Mouse (Mus musculus) MEL (cell line): ENCODE data around the gene Apoa5. TPM values are rescaled to one million over a fixed set of nuclear protein-coding genes. Genes with fewer than 3 reads are reported as not detected.

Experiments
- DNase-seq: peaks from one replicate; pipeline ENCODE4 v3.0.0; 2011; ENCODE audit warnings: low read depth, low spot score
- H3K27ac ChIP-seq: 2 replicates; pipeline ENCODE4 v1.5.1; 2012; ENCODE audit warnings: low read depth, mild to moderate bottlenecking, control low read depth, low read length, moderate library complexity; ENCODE audit not compliant: control insufficient read depth
- H3K27me3 ChIP-seq, 2 experiments: fragments of 150-350 bp in 1 of 2; sonication (generic) in 1 of 2; 2 replicates each; pipeline ENCODE4 v1.6.1; 2012; ENCODE audit warnings: low read length in 2 of 2, mild to moderate bottlenecking in 2 of 2, improper control_type of control experiment in 1 of 2, moderate library complexity in 1 of 2; ENCODE audit not compliant: insufficient read depth in 2 of 2, control insufficient read depth in 1 of 2
- H3K36me3 ChIP-seq, 2 experiments: 2 replicates each; pipeline ENCODE4 v1.6.1; 2012 to 2014; ENCODE audit warnings: low read length in 2 of 2, improper control_type of control experiment in 1 of 2, inconsistent platforms in 1 of 2, mild to moderate bottlenecking in 1 of 2; ENCODE audit not compliant: insufficient read depth in 2 of 2, control insufficient read depth in 1 of 2
- H3K4me1 ChIP-seq, 2 experiments: fragments of 150-350 bp in 1 of 2; sonication (generic) in 1 of 2; 2 replicates each; pipeline ENCODE4 v1.6.1; 2012; ENCODE audit warnings: low read length in 2 of 2, improper control_type of control experiment in 1 of 2, mild to moderate bottlenecking in 1 of 2; ENCODE audit not compliant: insufficient read depth in 2 of 2, control insufficient read depth in 1 of 2
- H3K4me3 ChIP-seq, 2 experiments: fragments of 150-350 bp in 1 of 2; sonication (generic) in 1 of 2; 2 replicates each; pipeline ENCODE4 v1.5.1; 2012; ENCODE audit warnings: low read depth in 2 of 2, low read length in 2 of 2, mild to moderate bottlenecking in 2 of 2, moderate library complexity in 2 of 2, control low read depth in 1 of 2, improper control_type of control experiment in 1 of 2; ENCODE audit not compliant: control insufficient read depth in 1 of 2, insufficient read depth in 1 of 2
- H3K79me2 ChIP-seq: 2 replicates; pipeline ENCODE4 v1.6.1; 2012; ENCODE audit warnings: mild to moderate bottlenecking, low read length, moderate library complexity; ENCODE audit not compliant: control insufficient read depth, poor library complexity, insufficient read depth
- H3K9ac ChIP-seq: 2 replicates; pipeline ENCODE4 v1.6.1; 2012; ENCODE audit warnings: low read depth, mild to moderate bottlenecking, control low read depth, low read length, moderate library complexity; ENCODE audit not compliant: control insufficient read depth, poor library complexity, severe bottlenecking
- H3K9me3 ChIP-seq: fragments of 150-350 bp; sonication (generic); replicated peaks from 2 replicates; pipeline ENCODE4 v1.6.1; 2012; ENCODE audit warnings: mild to moderate bottlenecking, low read length, improper control_type of control experiment, moderate library complexity; ENCODE audit not compliant: insufficient read depth
- BHLHE40 ChIP-seq: IDR thresholded peaks from 2 replicates; pipeline ENCODE4 v1.6.1; 2012; ENCODE audit warnings: low read depth, mild to moderate bottlenecking, inconsistent platforms, low read length, improper control_type of control experiment, borderline replicate concordance
- ELF1 ChIP-seq: IDR thresholded peaks from 2 replicates; pipeline ENCODE4 v1.6.1; 2014; ENCODE audit warnings: low read depth, mild to moderate bottlenecking, inconsistent platforms, low read length, improper control_type of control experiment, moderate library complexity
- EP300 ChIP-seq, 2 experiments: IDR thresholded peaks; 2 replicates each; pipeline ENCODE4 v1.6.1; 2011; ENCODE audit warnings: improper control_type of control experiment in 2 of 2, low read length in 2 of 2, low read depth in 1 of 2, mild to moderate bottlenecking in 1 of 2
- GATA1 ChIP-seq: IDR thresholded peaks from 2 replicates; pipeline ENCODE4 v1.6.1; 2011; ENCODE audit warnings: low read depth, low read length, improper control_type of control experiment
- JUND ChIP-seq: IDR thresholded peaks from 2 replicates; pipeline ENCODE4 v1.6.1; 2011; ENCODE audit warnings: low read depth, mild to moderate bottlenecking, improper control_type of control experiment, low read length
- KAT2A ChIP-seq: conservative IDR thresholded peaks from 2 replicates; pipeline ENCODE4 v1.6.1; 2012; ENCODE audit warnings: low read depth, low read length, improper control_type of control experiment, inconsistent platforms
- MEF2A ChIP-seq: IDR thresholded peaks from 2 replicates; pipeline ENCODE4 v1.6.1; 2014; ENCODE audit warnings: low read depth, mild to moderate bottlenecking, inconsistent platforms, low read length, improper control_type of control experiment; ENCODE audit not compliant: poor library complexity, insufficient replicate concordance, severe bottlenecking; ENCODE audit errors: extremely low read depth
- MXI1 ChIP-seq: IDR thresholded peaks from 2 replicates; pipeline ENCODE4 v1.6.1; 2011; ENCODE audit warnings: mild to moderate bottlenecking, low read depth, low read length, improper control_type of control experiment
- MYC ChIP-seq: IDR thresholded peaks from 2 replicates; pipeline ENCODE4 v1.6.1; 2011; ENCODE audit warnings: low read depth, mild to moderate bottlenecking, low read length, improper control_type of control experiment, moderate library complexity
- NELFE ChIP-seq: IDR thresholded peaks from 2 replicates; pipeline ENCODE4 v1.6.1; 2011; ENCODE audit warnings: low read depth, low read length, improper control_type of control experiment
- POLR2AphosphoS2 ChIP-seq: IDR thresholded peaks from 2 replicates; pipeline ENCODE4 v1.6.1; 2011; ENCODE audit warnings: low read length, improper control_type of control experiment
- RCOR1 ChIP-seq: IDR thresholded peaks from 2 replicates; pipeline ENCODE4 v1.6.1; 2012; ENCODE audit warnings: low read depth, mild to moderate bottlenecking, inconsistent platforms, low read length, improper control_type of control experiment
- UBTF ChIP-seq: IDR thresholded peaks from 2 replicates; pipeline ENCODE4 v1.6.1; 2012; ENCODE audit warnings: low read depth, mild to moderate bottlenecking, inconsistent platforms, low read length, improper control_type of control experiment, moderate library complexity, borderline replicate concordance; ENCODE audit not compliant: insufficient read depth
- USF1 ChIP-seq: IDR thresholded peaks from 2 replicates; pipeline ENCODE4 v1.6.1; 2014; ENCODE audit warnings: low read depth, mild to moderate bottlenecking, inconsistent platforms, low read length, improper control_type of control experiment, moderate library complexity
- ZC3H11A ChIP-seq: IDR thresholded peaks from 2 replicates; pipeline ENCODE4 v1.6.1; 2012; ENCODE audit warnings: low read depth, mild to moderate bottlenecking, inconsistent platforms, low read length, improper control_type of control experiment
- ZKSCAN1 ChIP-seq: IDR thresholded peaks from 2 replicates; pipeline ENCODE4 v1.6.1; 2012; ENCODE audit warnings: low read depth, mild to moderate bottlenecking, inconsistent platforms, low read length, improper control_type of control experiment, moderate library complexity
- ZMIZ1 ChIP-seq: IDR thresholded peaks from 2 replicates; pipeline ENCODE4 v1.6.1; 2012; ENCODE audit warnings: low read depth, mild to moderate bottlenecking, inconsistent platforms, low read length, improper control_type of control experiment, moderate library complexity
- polyA plus RNA-seq, 2 experiments: library from polyadenylated mRNA; stranded (reverse) in 1 of 2; unstranded in 1 of 2; fragments of >175 nt in 1 of 2; fragments of >200 nt in 1 of 2; gene quantifications; 2 replicates each; pipeline versions ENCODE4 v1.2.1 to v1.2.4; 2012; ENCODE audit warnings: low replicate concordance in 2 of 2, low read depth in 1 of 2; ENCODE audit not compliant: insufficient read length in 2 of 2, insufficient read depth in 1 of 2, missing spikeins in 1 of 2
- total RNA-seq: library from RNA; depleted of rRNA; stranded (reverse); fragments of 300-350 nt; gene quantifications from 2 replicates; pipeline ENCODE4 v1.2.3, GENCODE M21; 2012

Gene Apoa5
- total and polyA plus RNA-seq, 3 experiments, result 0.04 TPM; not detected in 2

- H3K9me3 ChIP-seq, result no peaks in the 10 kb centered on the region
- H3K27ac ChIP-seq, result no peak overlapping the region
- no peak for TF ChIP-seq ZMIZ1
- TF ChIP-seq EP300 (IDR thresholded peaks at IDR 0.05; ENCODE audit: low read depth in 1 of 2, low read length in 2 of 2), result no peak
- no peak for TF ChIP-seq MYC
- TF ChIP-seq GATA1, result no peak
- TF ChIP-seq POLR2AphosphoS2, result no peak
- TF ChIP-seq MEF2A, result no peak
- TF ChIP-seq MXI1, result no peak
- TF ChIP-seq RCOR1, result no peak
- no peak for TF ChIP-seq BHLHE40
- H3K79me2 ChIP-seq, result no peaks in the 10 kb centered on the region
- H3K27me3 ChIP-seq, result peaks cover 0 to 5% of the 10 kb centered on the region in 2 experiments; a peak in 2 of 4 replicates
- H3K4me1 ChIP-seq, result no peaks in the 10 kb centered on the region
- H3K36me3 ChIP-seq, result no peaks in the 10 kb centered on the region
- DNase-seq, result no peak
- H3K4me3 ChIP-seq, result no peak overlapping the region
- H3K9ac ChIP-seq, result no peak overlapping the region
Observed at GRCm38 (mm10) chr9:46259111-46259510, 9.3 kb upstream of the Apoa5 start.

GRCm38 (mm10) chr9:46261131-46261530 lies 7.3 kb upstream of the Apoa5 start:
- Histone ChIP-seq H3K27me3 (peaks cover 0 to 5% of the 10 kb centered on the region in 2 experiments; a peak in 2 of 4 replicates), H3K9me3 (no peaks in the 10 kb centered on the region), H3K4me3 (no peak overlapping the region), H3K79me2 (no peaks in the 10 kb centered on the region), H3K27ac (no peak overlapping the region), H3K9ac (no peak overlapping the region), H3K4me1 (no peaks in the 10 kb centered on the region), H3K36me3 (no peaks in the 10 kb centered on the region)
- TF ChIP-seq UBTF, result no peak
- TF ChIP-seq JUND, result no peak
- no peak for TF ChIP-seq ZKSCAN1
- TF ChIP-seq ZC3H11A, result no peak
- TF ChIP-seq NELFE, result no peak
- no peak for TF ChIP-seq ZMIZ1
- TF ChIP-seq EP300 (IDR thresholded peaks at IDR 0.05; ENCODE audit: low read depth in 1 of 2, low read length in 2 of 2), result no peak
- TF ChIP-seq GATA1, result no peak
- no peak for TF ChIP-seq USF1
- no peak for TF ChIP-seq KAT2A
- no peak for TF ChIP-seq ELF1
- no peak for DNase-seq
